Mouse (Mus musculus): ENCODE results near the gene Abcc12. TPM values are rescaled to one million over a fixed set of nuclear protein-coding genes. Genes with fewer than 3 reads are reported as not detected.
A peak's percentile ranks its signal among the peaks of the same experiment; 100 is the strongest.

The Abcc12 gene
- polyA plus RNA-seq, 1 experiment = 0.06 TPM

DNA sequence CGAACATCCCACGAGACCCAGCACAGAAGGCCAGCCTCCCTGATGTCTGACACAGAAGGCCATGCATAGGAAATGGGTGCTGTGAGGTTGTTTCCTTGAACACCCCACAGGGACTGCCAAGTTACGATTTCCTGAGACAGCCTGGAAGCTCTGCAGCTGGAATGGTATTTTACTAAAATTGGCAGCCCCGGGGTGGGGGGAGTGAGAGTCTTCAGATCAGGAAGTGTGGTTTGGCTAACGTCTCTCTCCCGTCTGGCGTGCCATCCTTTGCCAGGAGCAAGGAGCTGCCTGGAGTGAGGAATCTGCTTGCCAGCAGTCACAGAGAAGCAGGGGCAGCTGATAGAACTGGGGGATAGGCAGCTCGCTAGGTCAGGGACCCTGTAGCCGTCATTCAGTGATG lies 2.4 kb downstream of the Abcc12 start:
- DNase-seq (ENCODE audit: low spot score) = no peak

DNA sequence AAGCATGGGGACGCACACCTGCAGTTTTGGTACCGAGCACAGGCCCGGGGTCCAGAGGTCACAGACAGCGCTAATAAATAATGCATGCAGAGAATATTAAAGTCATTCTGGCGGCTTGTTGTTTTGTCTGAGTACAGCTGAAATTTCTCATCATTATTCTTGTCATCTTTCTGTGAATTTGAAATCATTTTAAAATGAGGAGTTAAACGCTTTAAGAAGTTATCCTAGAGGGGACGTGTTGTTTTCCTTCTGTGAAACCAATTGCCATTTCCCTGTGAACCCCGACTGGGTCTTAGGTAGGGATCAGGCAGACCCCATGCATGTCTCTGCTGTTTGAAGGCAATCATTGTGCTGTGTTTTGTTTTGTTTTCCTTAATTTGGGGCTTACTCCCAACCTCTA lies 2.9 kb downstream of the Abcc12 start:
- no peak for DNase-seq (ENCODE audit: low spot score)

DNA sequence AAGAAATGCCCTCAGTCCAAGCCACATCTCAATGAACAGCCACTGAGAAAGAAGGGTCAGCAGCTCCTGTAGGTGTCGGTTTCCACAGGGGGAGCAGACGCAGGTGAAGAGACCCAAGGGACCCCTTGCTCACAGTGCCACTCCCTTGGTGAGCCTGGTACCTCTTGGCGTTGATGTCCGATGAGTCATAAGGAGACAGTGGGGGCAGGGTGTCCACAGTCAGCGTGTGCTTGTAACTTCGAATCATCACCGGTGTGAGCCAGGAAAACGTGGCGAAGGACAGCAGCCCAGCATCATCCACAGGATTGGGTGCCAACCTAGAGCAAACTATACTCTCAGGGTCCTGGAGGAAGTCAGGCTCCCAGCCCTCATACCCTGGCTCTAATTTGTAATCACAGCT lies 16.8 kb downstream of the Abcc12 start:
- no peak for DNase-seq (ENCODE audit: low spot score)

DNA sequence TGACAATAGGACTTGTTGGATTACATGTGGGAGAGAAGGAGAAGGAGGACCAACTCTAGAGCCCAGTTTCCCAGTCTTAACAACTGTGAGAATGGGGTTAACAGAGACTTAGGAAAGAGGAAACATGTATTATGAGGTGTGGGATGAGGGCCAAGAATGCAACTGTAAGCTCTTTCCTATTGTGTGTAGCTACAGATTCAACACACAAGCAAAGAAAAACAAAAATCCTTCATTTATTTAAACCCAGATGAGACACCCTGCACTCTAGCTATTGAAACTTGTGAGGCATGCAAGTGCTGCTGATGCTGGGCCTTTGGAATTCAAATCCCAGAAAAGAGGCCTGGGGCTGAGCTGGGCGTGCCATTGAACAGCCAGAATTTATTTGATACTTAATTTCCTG lies 18.7 kb downstream of the Abcc12 start:
- no peak for DNase-seq (ENCODE audit: low spot score)

DNA sequence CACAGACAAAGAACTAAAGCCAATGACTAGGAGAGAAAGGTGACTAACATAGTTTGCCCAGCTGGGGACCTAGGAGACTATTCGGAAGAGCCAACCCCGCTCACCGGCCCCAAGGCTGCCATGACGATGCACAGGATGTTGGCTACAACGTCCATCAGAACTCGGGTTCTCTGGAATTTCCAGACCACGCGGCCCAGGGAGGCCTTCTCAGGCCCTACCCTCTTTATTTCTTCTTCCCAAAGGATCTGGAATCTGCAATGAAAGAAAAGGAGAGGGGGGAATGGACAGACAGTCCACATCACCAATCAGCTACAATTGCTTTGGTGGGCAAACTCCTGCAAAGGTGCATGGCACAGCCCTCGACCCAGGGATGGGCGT lies 19.8 kb downstream of the Abcc12 start:
- no peak for DNase-seq (ENCODE audit: low spot score)

DNA sequence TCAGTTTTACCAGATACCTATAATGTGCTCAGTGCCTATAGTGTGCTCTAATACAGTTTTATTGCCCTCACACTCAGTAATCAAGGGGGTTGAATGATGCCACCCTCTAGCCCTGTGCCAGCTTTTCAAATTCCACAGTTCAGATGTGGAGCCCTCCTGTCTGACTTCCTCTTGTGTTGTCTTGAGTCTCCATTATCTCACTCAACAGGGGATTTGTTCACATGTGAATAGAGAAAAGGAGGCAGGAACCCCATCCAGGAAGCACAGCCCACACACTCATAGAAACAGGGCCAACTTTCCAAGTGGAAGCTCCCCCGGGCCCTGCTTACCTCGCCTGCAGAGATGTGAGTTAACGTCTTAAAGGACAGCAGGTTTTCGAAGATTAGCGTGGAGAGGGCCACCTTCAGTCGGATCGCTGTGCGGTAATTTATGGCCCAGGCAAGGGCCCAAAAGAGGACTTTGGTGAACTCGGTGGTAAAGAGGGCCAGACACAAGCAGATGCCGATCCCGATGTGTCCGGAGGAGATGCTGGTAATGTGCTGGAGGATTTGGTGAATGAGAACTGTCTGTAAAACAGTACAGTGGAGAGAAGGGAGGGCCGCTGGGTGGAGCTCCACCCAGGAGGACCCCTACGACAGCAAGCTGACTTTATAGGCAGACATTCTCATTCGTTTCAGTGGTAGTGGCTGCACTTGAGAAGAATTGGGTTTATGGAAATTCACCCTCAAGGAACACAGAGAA lies 20.4 kb downstream of the Abcc12 start:
- no peak for DNase-seq (ENCODE audit: low spot score)

DNA sequence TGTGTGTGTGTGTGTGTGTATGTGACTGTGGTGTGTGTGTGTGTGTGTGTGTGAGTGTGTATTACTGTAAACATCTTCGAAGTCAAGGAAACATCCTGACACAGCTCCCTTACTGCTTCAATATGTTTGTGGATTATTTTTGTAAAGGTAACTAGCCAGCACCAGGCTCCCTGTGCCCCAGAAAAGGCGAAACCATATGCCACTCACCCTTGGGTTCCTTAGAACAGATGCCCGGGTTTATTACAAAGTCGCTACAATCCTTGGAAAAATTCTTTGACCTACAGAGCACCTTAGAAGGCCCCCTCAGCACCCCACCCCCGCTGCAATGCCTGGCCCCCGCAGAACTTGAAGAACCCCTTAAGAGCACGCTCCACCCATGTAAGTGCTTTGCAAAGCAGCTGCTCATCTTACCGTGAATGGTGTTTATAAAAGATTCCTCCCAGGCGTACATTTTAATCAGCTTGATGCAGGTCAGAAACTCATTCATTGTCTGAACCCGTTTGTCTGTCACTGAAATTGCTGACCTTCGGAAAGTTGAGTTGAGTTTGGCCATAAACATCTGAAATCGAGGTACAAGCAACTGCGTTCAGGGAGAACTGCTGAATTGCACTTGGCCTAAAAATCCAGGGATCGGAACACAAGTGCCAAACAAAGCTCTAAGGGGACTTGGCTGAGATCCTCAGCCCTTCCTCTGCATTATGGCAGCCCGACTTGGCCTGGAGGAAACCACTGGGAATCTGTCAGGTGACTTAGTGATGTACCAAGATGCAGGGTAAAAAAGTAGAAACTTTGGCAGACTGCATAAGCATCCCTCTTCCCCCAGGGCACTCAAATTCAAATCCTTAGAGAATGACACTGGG lies 23.1 kb downstream of the Abcc12 start:
- no peak for DNase-seq (ENCODE audit: low spot score)

DNA sequence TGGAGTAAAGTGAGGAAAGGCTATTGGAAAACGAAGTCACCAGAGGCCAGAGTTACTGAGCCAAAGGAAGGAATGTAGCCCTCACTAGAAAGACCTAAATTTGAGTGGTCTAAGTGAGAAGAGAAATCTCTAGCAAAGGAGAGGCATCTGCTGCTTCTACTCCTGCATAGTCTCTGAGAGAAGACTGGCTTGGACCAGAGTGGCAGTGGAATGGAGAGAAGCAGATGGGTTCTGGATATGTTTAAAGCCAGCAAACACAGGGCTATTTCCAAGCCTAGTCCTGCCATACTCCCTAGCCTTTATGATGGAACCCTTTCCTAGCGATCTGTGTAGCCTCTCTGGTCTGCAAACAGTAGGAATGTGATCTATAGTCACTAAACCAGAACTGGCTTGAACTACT lies 24.9 kb downstream of the Abcc12 start:
- DNase-seq (ENCODE audit: low spot score) = no peak

DNA sequence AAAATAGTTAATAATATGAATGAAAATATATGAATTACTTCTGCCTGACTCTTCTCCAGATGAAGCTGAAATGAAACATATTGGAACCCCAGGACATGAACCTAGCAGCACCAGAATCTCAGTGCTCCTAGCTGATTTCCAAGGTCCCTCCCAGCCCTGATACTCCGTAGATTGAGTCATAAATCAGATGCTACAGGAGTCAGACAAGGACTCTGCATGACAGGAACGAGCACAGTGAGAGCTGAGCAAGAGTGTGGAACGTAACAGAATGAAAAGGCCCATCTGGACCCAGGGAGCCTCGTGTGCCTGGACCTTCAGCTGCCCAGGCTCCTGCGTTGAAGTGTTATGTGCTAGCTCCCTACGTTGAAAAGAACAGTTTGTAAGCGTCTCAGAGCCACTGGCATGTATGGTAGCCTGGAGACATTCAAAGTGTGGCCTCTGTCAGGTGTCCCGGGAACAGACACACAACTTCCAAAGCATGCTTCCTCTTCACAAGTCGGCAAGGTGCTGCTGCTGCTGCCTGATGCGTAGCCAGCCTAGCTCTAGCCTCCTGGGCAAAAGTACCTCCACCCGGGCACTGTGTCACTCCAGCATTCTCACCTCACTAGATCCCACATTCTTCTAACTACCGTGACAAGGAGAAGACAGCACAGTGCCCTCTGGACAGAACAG lies 26.1 kb downstream of the Abcc12 start:
- DNase-seq (ENCODE audit: low spot score) = no peak

DNA sequence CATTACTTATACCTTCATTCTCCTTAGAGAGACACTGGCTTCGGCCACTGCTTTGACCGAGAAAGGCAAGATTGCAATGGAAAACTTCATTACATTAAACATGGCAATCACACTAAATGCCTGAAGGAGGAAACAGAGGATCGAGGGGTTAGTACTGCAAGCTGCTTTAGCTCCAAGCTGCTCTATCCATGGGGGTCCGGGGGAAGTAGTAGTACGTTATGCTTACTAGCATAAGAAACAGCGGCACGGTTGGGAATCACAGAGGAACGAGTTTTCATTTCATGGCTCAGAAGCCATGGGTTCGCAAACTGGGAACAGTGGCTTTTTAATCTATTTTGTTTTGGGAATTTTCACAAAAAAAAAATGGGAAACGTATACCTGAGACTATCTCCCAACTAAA lies 30.0 kb downstream of the Abcc12 start:
- no peak for DNase-seq (ENCODE audit: low spot score)

DNA sequence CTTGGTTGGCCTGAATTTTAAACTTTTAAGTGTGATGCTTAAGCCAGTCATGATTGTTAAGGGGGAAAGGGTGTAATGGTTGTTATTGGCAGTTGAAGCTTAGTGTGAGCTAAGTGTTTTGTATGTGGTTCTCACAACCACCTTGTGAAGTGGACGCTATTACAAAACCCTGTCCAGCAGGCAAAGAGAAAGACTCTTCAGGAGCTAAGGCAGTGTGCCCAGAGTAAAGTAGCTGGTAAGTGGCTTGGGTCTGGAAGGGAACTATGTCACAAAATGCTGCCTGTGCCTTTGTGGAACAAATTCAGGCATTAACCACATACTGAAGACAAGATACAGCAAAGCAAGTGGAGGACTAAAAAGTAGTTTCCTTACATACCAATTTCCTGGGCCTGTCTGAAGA lies 34.5 kb downstream of the Abcc12 start:
- DNase-seq (ENCODE audit: low spot score) = no peak

DNA sequence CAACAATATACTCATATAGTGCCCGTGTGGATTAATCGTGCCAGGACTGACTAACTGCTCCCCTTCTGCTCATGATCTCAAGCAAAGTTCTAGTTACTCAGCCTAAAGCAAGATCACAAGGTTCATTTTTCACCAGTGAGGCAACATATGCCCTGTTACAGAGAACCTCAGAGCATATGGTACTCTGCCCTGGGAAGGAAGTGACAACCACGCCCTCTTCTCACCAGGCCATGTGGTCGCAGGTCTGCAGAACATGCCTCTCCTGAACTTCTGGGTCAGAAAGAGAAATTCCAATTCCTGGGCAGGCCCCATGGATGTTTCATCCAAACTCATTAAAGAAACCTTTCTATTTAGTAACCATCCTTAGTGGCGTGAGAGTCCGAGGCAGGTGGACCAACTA lies 39.6 kb downstream of the Abcc12 start:
- no peak for DNase-seq (ENCODE audit: low spot score)

DNA sequence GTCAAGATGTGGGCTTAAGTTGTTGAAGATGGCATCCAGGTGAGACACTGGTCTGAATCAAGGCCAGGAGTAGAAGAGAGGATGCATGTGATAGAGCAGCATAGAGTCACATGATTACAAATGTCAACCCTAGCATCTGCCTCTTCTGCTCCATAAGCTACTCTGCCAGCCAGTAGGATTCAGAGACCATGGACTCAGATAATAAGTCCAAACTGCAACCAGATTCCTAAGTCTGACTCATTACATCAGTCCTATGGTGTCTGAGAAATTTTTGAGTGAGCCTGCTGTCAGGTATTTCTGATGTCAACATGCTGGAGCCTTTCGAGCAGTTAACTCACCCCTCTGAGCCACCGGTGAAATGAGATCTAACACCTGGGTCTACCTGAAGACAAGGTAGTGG lies 40.1 kb downstream of the Abcc12 start:
- DNase-seq (ENCODE audit: low spot score) = no peak

DNA sequence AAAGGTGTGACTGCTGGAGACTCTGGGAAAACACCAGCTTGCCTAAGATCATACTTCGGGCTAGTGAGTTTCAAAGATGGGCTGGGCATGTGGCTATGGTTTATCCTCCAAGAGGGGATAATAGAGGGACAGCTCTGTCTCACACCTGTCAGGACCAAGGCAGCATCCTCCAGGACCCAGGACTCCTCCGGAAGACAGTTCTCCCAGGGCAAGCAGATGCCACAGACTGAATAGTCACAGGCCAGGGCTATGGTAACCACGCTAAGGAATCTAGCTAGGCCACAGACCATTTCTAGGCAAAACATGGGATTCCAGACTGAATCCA lies 43.9 kb downstream of the Abcc12 start:
- no peak for DNase-seq (ENCODE audit: low spot score)

DNA sequence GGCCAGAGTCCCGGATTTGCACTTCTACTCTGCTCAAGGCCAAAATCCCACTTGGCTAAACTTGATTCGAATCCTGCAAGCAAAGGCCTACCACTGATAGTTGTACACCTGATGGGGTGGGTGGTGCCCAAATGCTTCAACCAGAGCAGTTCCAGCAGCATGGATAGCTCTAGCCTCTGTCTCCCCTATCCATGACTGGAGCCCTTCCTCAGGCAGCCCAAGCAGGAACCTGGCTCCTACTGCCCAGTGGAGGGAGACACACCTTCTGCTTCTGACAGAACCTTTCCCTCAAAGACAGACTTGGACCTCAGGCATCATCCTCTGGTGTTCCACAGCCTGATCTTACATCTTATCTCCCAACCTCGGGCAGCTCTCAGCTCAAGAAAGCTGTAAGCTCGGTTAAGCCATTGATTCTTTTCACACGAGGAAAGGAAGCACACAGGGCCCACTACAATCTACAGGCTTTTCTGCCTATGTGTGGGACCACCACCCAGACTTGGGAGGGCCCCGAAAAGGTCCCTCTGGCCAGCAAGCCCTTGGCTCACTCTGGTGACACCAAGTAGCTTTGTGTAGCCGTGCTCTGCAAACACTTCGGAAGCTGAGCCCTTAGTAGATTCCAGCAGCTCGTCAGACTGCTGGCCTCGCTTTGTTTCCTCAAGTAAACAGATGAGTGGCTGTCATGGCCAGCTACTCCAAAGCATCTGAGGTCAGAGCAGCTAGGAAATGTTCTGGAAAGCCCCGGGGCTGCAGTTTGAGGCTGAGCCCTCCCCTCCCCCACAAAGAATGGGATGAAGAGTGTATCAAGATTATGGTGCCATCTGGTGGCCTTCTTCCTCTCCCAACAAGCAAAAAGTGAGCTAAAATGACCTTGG lies 44.5 kb downstream of the Abcc12 start:
- DNase-seq (ENCODE audit: low spot score) = peak; percentile 26

DNA sequence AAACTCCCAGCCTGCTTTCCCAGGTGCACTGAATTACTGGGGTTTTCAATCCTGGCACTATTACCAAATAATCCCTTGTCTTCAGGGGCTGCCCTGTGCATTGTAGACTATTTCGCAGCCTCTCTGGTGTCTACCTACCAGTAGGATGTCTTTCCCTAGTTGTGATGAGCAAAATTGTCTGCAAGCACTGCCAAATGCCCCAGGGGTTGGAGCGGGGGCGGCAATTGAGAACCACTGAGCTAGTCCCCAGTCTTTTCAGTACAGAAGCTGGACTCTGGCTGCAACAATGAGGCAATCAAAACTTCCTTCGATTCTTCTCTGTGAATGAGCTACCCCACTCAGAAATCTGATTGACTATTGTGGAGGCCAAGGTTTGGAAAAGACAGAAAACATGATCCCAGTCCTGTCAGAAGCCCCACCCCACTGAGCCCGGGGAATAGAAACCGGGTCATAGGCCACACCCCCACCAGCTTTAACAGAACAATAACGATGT lies 45.4 kb downstream of the Abcc12 start:
- no peak for DNase-seq (ENCODE audit: low spot score)

DNA sequence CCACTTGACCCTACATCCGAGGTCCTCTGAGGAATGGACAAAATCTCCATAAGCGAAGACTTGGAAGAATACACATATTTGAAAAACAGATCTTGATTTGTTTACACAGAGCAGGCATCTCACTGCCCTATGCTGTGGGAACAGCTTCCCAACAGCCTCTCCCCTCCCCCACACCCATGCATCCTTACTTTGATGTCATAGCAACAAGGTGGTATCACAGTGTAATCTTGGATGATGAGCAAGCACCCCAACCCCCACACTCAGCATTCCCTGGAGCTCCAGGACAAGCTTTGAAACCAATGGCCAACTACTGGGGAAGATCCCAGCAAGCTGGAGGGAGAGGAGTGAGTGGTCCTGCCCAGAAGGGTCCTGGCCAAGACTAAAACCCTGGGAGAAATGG lies 50.8 kb downstream of the Abcc12 start:
- no peak for DNase-seq (ENCODE audit: low spot score)

DNA sequence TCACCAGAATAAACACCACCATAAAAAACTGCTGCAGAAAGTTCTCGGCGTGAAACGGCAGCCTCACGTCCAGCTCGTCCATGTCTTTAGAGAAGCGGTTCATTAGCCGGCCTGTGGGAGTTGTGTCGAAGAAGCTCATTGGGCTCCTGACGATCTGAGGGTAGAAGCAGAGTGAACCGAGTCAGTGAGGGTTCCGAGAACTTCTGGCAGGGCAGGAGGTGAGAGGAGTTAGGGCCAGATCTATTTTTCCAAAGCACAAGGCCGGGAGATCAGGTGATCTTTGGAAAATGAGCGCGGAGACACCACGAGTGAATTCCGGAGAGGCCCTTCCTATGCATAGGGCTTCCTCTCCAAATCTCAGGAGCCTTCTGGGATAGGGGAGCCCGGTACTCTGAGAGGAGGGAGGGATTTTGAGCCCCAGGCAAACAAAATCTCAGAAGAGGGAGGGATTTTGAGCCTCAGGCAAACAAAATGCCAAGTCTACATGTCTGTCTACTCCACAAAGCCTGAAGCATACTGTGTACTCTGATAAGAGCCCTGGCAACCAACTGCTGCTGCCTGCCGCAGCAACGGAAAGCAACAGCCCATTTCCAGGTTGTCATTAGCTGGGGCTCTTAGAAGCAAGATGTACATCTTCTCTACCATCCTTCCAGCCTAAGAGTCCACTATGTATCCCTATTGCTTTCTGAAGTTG lies 53.0 kb downstream of the Abcc12 start:
- no peak for DNase-seq (ENCODE audit: low spot score)

DNA sequence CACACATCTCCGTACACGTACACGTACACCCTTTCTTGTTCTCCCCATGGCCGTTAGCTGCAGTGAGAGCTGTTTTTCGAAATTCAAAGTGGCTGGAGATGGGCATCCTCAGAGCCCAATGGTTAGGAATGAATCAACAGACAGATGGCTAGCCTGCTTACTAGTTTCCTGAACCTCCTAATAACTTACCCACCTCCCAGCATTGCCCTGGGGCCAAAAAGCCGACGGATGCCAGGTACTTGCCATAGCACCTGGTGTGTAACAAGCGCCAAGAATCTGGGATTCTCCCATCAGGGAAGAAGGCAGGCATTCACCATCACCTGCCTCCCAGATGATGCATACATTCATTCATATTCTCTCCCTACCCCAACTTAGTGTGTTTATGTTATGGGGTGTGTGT lies 53.7 kb downstream of the Abcc12 start:
- DNase-seq (ENCODE audit: low spot score) = no peak

DNA sequence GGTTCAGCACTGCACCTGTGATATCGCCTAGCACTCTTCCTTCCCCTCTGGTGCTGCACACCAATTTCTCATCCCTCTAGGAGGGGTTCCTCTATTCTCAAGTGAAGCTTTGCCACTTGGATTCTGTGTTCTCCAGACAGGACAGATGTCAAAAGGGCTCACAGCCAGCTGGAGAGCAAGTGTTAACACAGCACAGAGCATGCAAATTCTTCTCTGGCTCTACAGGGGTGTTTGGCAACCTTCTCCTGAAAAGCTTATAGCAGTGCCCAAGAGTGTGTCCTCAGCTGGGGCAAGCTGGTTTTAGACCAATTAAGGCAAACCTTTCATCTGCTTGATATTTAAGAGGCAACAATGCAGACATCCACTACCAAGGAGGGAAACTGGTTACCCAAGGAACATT lies 66.3 kb downstream of the Abcc12 start:
- DNase-seq (ENCODE audit: low spot score) = no peak

DNA sequence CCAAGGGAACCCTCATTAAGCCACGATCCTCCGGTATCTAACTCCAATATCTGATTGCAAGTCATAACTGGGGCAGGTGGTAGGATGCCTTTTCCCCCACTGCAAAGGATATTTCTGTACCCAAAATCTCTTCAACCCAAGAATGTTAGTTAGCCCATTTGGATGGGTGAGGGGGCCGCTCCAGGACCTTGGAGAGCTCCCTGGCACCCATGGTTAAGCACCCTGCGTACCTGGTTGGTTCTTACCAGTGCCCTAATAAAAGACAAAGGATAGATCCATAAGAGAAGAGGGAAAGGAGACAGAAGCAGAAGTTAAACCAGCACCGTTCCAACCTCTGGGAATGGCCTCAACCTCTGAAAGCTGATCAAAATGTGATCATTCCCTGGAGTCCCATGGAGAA lies 67.6 kb downstream of the Abcc12 start:
- no peak for DNase-seq (ENCODE audit: low spot score)
